Mouse (Mus musculus) intestine, embryonic 16.5 days (tissue): ENCODE data around the gene Fahd2a. TPM values are rescaled to one million over a fixed set of nuclear protein-coding genes. Genes with fewer than 3 reads are reported as not detected.
A peak's percentile ranks its signal among the peaks of the same experiment; 100 is the strongest.

ENCODE experiments used
- ATAC-seq: fragments of 200-750 bp; cut with Nextera tagmentation; 2 replicates; pipeline ENCODE4 v1.8.0; 2017; ENCODE audit warnings: moderate TSS enrichment, moderate library complexity
- H3K27ac ChIP-seq: fragments of 300-500 bp; sonication (generic); 2 replicates; pipeline ENCODE4 v1.5.1; 2014; ENCODE audit warnings: mild to moderate bottlenecking, low read length
- H3K27me3 ChIP-seq: fragments of 300-500 bp; sonication (generic); replicated peaks from 2 replicates; pipeline ENCODE4 v1.6.1; 2014; ENCODE audit warnings: low read length, control low read depth, mixed read lengths; ENCODE audit not compliant: control insufficient read depth, insufficient read depth
- H3K36me3 ChIP-seq: fragments of 300-500 bp; sonication (generic); 2 replicates; pipeline ENCODE4 v1.6.1; 2014; ENCODE audit warnings: low read length, control low read depth; ENCODE audit not compliant: control insufficient read depth, insufficient read depth
- H3K4me1 ChIP-seq: fragments of 300-500 bp; sonication (generic); 2 replicates; pipeline ENCODE4 v1.6.1; 2014; ENCODE audit warnings: low read length, control low read depth, mixed read lengths; ENCODE audit not compliant: control insufficient read depth, insufficient read depth
- H3K4me2 ChIP-seq: fragments of 300-500 bp; sonication (generic); 2 replicates; pipeline ENCODE4 v1.6.1; 2014; ENCODE audit warnings: low read depth, low read length, control low read depth
- H3K4me3 ChIP-seq: fragments of 300-500 bp; sonication (generic); 2 replicates; pipeline ENCODE4 v1.5.1; 2014; ENCODE audit warnings: mild to moderate bottlenecking, low read length
- H3K9ac ChIP-seq: fragments of 300-500 bp; sonication (generic); 2 replicates; pipeline ENCODE4 v1.6.1; 2014; ENCODE audit warnings: low read depth, low read length
- H3K9me3 ChIP-seq: fragments of 300-500 bp; sonication (generic); 2 replicates; pipeline ENCODE4 v1.6.1; 2016; ENCODE audit warnings: low read length, control low read depth; ENCODE audit not compliant: control insufficient read depth
- WGBS: fragments of 180-500 bp; shearing (Covaris S2); extraction: QIAGEN DNeasy Blood & Tissue Kit; methylation state at CpG from one replicate; pipeline ENCODE4 v1.1.7; 2014; 5-methylcytosine and 5-hydroxymethylcytosine counted together
- polyA plus RNA-seq: library from polyadenylated mRNA; unstranded; fragments of >200 nt; fragmentation: Nextera tagmentation; extraction: Ambion mirVana; gene quantifications from 2 replicates; pipeline ENCODE4 v1.2.1, GENCODE M21; 2015

The Fahd2a gene
- polyA plus RNA-seq, 1 experiment from 2014 or later, result 27.8 TPM

- Histone ChIP-seq H3K27ac (no peak overlapping the region), H3K4me1 (no peaks in the 10 kb centered on the region), H3K4me3 (no peak overlapping the region), H3K9ac (no peak overlapping the region), H3K4me2 (no peak overlapping the region), H3K36me3 (no peaks in the 10 kb centered on the region), H3K27me3 (no peaks in the 10 kb centered on the region), H3K9me3 (no peaks in the 10 kb centered on the region)
- no peak for ATAC-seq
- 87% methylated on average over 5 of the region's 5 CpGs for whole genome bisulfite sequencing
These were observed 6.7 kb downstream of the Fahd2a start for GRCm38 (mm10) chr2:127437697-127438096.

GRCm38 (mm10) chr2:127435554-127435953 is 8.8 kb downstream of the Fahd2a start:
- Histone ChIP-seq H3K27me3 (no peaks in the 10 kb centered on the region), H3K27ac (no peak overlapping the region), H3K4me3 (no peak overlapping the region), H3K36me3 (no peaks in the 10 kb centered on the region), H3K4me1 (no peaks in the 10 kb centered on the region), H3K9me3 (no peaks in the 10 kb centered on the region), H3K4me2 (no peak overlapping the region), H3K9ac (no peak overlapping the region)
- 95% methylated on average over 2 of the region's 2 CpGs for WGBS
- no peak for ATAC-seq

- no peak overlapping the region for H3K4me3 ChIP-seq
- H3K9ac ChIP-seq, result no peak overlapping the region
- H3K27ac ChIP-seq, result no peak overlapping the region
- no peaks in the 10 kb centered on the region for H3K27me3 ChIP-seq
- H3K4me2 ChIP-seq, result no peak overlapping the region
- H3K36me3 ChIP-seq, result no peaks in the 10 kb centered on the region
- H3K9me3 ChIP-seq, result no peaks in the 10 kb centered on the region
- 50% methylated on average over 2 of the region's 2 CpGs for WGBS
- no peak for ATAC-seq
- H3K4me1 ChIP-seq, result no peaks in the 10 kb centered on the region
These were observed 9.2 kb downstream of the Fahd2a start for GRCm38 (mm10) chr2:127435135-127435534.

- Histone ChIP-seq H3K4me2 (no peak overlapping the region), H3K9ac (no peak overlapping the region), H3K27ac (no peak overlapping the region), H3K36me3 (no peaks in the 10 kb centered on the region), H3K9me3 (no peaks in the 10 kb centered on the region), H3K27me3 (no peaks in the 10 kb centered on the region), H3K4me3 (no peak overlapping the region), H3K4me1 (no peaks in the 10 kb centered on the region)
- WGBS, result 75% methylated on average over 9 of the region's 9 CpGs
- peak; percentile 39; the same call in 1 of the 2 replicates for ATAC-seq
These were observed 10.7 kb downstream of the Fahd2a start for GRCm38 (mm10) chr2:127433487-127434295.

GRCm38 (mm10) chr2:127430238-127430637 is 14.1 kb downstream of the Fahd2a start:
- ATAC-seq, result peak; percentile 29; the same call in 1 of the 2 replicates
- Histone ChIP-seq H3K4me1 (no peaks in the 10 kb centered on the region), H3K36me3 (no peaks in the 10 kb centered on the region), H3K9ac (no peak overlapping the region), H3K4me3 (no peak overlapping the region), H3K27me3 (no peaks in the 10 kb centered on the region), H3K27ac (no peak overlapping the region), H3K4me2 (no peak overlapping the region), H3K9me3 (no peaks in the 10 kb centered on the region)
- WGBS, result 33% methylated on average over 3 of the region's 3 CpGs

GRCm38 (mm10) chr2:127424977-127425376 is 19.4 kb downstream of the Fahd2a start, which contains the start of gene Gpat2:
TSS of gene Gpat2 (plus strand) at chr2:127425199.
- Histone ChIP-seq H3K9ac (no peak within 1 kb of the TSS), H3K36me3 (no peaks in the 10 kb centered on the region), H3K4me1 (no peaks in the 10 kb centered on the region), H3K4me2 (no peak within 1 kb of the TSS), H3K27ac (no peak within 1 kb of the TSS), H3K4me3 (no peak within 1 kb of the TSS), H3K9me3 (no peaks in the 10 kb centered on the region), H3K27me3 (no peaks in the 10 kb centered on the region)
- no peak for ATAC-seq
- WGBS, result 84% methylated on average over 17 of the region's 17 CpGs

GRCm38 (mm10) chr2:127418266-127418970 is 25.9 kb downstream of the Fahd2a start:
- Histone ChIP-seq H3K4me3 (no peak overlapping the region), H3K9ac (no peak overlapping the region), H3K27ac (no peak overlapping the region), H3K36me3 (no peaks in the 10 kb centered on the region), H3K4me2 (no peak overlapping the region), H3K27me3 (0 out of 2 replicates have a peak, but pooled peaks cover 3% of the 10 kb centered on the region), H3K4me1 (no peaks in the 10 kb centered on the region), H3K9me3 (no peaks in the 10 kb centered on the region)
- ATAC-seq, result no peak
- 61% methylated on average over 10 of the region's 10 CpGs for WGBS

GRCm38 (mm10) chr2:127416706-127417105 is 27.7 kb downstream of the Fahd2a start:
- Histone ChIP-seq H3K9ac (no peak overlapping the region), H3K27me3 (0 out of 2 replicates have a peak, but pooled peaks cover 3% of the 10 kb centered on the region), H3K4me1 (no peaks in the 10 kb centered on the region), H3K9me3 (no peaks in the 10 kb centered on the region), H3K27ac (no peak overlapping the region), H3K4me2 (no peak overlapping the region), H3K36me3 (no peaks in the 10 kb centered on the region), H3K4me3 (no peak overlapping the region)
- 52% methylated on average over 3 of the region's 3 CpGs for WGBS
- no peak for ATAC-seq

GRCm38 (mm10) chr2:127415806-127416205 is 28.6 kb downstream of the Fahd2a start:
- Histone ChIP-seq H3K4me1 (0 out of 2 replicates have a peak, but pooled peaks cover 3% of the 10 kb centered on the region), H3K4me3 (no peak overlapping the region), H3K4me2 (no peak overlapping the region), H3K27ac (no peak overlapping the region), H3K9me3 (no peaks in the 10 kb centered on the region), H3K9ac (no peak overlapping the region), H3K27me3 (0 out of 2 replicates have a peak, but pooled peaks cover 3% of the 10 kb centered on the region), H3K36me3 (no peaks in the 10 kb centered on the region)
- no peak for ATAC-seq
- WGBS, result 50% methylated on average over 10 of the region's 10 CpGs
